Mouse (Mus musculus): Measurements from ENCODE around the gene Fgfr2.

- TF ChIP-seq CTCF (IDR thresholded peaks at IDR 0.05; ENCODE audit: control insufficient read depth, insufficient read depth, insufficient read length) (no peak), MYOD1 (IDR thresholded peaks at IDR 0.05; ENCODE audit: control insufficient read depth, insufficient read length, low read depth) (no peak)
Measured at GRCm38 (mm10) chr7:132949968-132950367, 173.2 kb downstream of the Fgfr2 start.
